Mouse (Mus musculus) gastrocnemius, postnatal 4 days (tissue): ENCODE results near the gene Mpeg1. TPM values are rescaled to one million over a fixed set of nuclear protein-coding genes. Genes with fewer than 3 reads are reported as not detected.
A peak's percentile ranks its signal among the peaks of the same experiment; 100 is the strongest.

Experiments
- DNase-seq, 2 experiments: peaks; one replicate each; pipeline ENCODE4 v3.0.0; 2021 to 2022; ENCODE audit warnings: low spot score in 2 of 2, mixed read lengths in 2 of 2
- total RNA-seq, 2 experiments: library from RNA; stranded (reverse); gene quantifications; 2 replicates each; pipeline ENCODE4 v1.2.3; 2021

The Mpeg1 gene
- total RNA-seq, 2 experiments from 2014 or later: 3.7 to 3.9 TPM

DNA sequence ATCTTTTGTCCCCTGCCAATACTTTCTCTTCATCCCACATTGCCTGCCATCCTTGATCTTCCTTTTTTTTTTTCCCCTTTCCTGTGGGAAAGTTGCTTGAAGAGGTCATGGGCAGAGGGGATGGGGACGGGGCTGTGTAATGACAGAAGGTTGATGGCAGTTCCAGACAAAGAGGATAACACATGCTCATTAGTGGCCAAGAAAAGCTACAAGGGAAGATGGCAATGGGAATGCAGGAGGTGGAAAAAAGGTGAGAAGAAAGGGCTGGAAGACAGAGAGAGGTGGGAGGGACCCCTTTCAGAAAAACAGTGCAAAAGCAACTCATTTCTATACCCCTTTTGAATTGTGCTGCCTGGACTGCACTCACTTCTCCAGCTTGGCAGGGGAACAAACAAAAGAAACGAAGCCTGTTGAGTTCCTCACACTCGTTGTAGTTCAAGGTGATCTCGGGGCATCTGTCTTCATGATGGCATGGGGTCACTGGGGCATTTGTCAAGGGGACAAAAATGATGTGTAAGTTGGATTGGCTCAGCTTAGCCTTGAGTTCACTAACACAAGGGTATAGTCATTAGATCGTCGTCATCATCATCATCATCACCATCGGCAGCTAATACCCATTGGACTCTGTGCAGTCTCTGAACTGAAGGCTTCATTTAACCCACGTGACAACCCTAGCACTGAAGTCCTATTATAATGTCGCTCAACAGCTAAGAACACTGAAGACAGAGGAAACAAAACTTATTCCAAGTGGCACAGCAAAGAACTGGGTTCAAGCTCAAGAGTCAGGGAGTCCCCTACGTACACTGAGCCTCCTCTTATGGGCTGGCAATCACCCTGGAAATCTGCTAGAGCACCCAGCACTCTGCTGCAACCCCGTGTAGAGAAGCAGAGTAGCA, 29.3 kb downstream of the Mpeg1 start:
- no peak for DNase-seq

DNA sequence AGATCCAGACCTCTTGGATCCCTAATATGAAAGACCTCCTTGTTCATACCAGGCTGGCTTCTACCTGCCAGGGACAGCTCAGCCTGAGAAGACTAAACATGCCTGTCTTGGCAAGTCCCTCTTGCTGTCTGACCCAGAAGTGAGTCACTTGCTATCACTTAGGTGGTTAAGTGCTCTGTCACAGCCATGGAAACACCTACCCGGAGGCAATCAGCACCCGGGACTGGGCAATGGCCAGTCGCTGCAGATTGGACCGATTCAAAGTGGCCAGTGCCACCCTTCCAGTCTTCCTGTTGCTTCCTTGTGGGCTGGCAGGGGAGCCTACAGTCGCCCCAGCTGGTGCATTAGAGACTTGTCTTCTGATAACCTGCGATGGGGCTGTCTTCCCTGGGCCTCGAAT, 31.1 kb downstream of the Mpeg1 start:
- no peak for DNase-seq

DNA sequence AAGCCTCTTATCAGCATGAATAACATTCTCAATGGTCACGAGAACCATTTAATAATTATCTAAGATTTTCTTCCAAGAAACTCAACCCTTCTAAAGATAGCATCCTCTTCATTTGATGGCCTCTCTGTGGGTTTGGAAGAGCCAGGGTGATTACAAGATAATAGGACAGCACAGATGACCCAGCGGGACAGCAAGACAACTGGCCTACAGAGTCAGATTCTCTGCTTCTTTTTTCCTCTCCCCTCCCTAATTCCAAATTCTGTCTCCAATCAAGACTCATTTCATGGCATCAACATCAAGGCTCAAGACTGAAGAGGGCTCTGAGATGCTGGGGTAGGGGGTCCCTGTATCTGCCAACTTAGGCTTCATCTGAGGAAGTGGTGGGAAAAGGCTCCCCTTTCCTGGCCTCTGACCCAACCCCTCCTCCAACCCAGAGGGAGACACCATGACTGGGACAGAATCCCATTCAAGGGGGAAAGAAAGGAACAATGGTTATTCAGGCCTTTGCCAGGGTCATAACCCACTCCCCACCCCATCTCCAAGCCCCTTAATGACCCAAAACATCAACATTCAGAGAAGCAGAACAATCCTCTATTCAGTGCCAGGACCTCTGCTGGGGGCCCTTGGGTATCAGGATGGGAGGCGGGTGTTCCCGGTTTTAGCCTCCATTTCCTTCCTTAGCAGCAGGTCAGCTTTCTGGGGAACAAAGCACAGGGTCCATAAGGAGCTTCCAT, 33.0 kb downstream of the Mpeg1 start:
- no peak for DNase-seq

DNA sequence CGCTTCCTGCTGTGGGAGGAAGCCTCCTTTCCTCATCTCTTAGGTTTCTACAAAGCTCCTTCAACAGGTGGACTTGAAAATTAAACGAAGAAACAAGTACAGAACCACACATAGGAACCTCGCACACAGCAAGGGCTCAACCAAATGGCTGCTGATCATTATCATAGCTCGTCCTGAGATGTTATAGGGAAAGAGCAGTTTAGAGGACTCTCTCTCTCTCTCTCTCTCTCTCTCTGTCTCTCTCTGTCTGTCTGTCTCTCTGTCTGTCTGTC, 33.5 kb downstream of the Mpeg1 start:
- DNase-seq: no peak

DNA sequence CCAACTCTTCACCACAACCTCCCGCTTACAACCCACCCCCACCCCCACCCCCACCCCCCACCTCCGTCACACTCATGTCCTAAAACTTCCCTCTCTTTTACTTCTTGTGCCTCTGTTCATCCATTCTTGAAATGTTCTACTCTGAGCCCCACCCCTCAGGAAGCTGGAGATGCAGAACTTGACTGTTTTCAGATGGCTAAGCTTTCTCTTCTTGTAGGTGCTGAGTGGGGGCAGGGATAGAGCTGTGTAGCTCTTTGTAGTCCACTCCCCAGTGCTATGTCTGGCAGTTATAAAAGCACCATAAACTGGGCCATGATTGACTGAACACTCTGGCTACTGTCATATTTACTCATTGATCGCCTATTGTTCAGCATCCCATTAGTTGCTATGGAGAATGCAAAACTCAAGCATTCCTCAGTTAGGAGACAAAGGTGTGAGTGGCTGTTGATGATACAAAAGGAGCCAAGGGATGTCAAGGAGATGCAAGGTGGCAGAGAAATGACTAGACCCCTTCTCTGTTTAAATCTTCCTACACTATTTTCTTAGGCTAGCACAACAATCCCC, 34.5 kb downstream of the Mpeg1 start:
- DNase-seq: no peak

DNA sequence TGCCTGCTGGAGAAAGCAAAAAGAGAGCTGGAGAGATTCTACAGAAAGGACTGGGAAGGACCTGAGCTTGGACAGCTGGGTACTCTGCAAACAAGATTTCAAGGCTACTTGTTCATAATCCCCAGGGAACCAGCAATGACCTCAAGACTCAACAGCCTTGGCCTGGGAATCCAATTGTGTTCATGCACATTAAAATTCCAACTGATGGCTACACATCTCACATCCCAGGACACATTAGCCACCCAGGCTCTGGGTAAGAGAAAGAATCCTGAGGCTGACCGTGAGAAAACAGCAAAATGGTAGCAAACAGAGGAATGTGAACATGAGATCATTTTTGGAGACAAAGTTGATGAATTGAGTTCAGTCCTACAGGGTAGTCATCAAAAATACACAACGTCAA, 35.7 kb downstream of the Mpeg1 start:
- no peak for DNase-seq

DNA sequence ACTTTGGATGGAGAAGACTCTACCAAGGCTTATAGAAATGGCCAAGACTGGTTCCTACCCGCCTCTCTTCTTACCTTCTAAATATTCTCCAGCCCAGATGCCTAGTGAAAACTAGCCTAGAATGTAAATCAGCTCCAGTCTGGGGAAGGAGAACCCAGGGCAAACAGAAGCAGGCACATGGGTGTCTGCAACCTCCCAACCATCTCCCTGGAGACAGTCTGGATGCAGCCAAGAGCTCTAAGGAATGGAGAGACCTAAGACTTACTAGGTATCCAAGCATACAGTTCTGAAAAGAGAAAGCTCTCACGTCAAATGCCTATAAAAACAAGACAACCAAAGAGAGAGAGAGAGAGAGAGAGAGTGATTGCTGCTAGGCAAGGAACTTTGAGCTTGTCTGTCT, 37.3 kb downstream of the Mpeg1 start:
- DNase-seq: no peak

DNA sequence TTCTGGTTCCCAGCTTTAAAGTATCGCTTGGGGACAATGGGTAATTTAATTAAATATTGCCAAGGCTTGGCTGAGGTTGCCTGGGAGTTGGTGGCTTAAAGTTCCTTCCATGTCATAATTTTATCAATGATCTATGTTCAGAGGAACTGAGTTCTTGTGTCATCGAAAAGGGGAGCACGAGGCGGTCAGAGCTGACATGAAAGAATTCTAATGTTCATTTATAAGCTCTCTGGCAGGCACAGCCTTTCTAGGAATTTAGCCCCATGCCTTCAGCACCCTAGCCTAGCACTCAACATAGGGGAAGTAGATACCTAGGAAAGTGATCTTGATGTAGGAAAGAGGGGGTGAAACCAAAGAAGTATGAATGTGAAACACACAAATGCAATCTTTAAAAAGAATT, 37.7 kb downstream of the Mpeg1 start:
- DNase-seq: no peak

DNA sequence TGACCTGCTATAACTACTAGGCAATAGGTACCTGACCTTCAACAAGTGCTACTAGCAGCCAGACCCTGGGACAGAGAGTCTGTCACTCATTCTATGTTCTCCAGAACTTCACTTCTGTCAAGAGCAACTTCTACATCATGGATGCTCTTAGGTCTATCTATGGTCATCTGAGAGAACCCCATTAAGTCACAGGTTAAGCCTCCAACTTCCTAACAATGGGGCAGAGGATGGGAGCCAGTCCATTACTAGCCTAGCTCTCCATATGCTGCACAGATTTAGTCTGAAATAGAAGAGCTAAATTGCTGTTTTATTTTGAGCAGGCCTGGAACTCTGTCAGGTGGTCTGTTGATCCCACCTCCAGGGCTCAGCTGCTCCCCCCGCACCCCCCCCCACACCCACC, 38.4 kb downstream of the Mpeg1 start:
- DNase-seq: no peak

DNA sequence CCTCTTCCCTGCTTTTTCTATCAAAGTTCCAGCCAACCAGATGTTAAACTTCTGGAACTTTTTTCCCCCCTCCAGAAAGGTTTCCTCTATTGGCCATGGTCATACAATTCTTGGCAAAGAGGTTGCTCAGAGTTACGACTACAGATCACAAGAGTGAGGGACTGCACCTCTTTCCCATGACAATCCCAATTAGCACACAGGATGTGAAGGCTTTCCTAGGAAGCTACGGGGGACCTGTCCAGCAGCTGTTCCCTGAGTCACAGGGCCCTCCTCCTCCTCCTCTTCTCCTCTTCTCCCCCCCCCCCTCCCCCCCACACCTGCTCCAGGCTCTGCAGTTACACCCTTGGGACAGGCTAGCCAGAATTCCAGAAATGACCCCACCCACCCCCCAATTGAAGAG, 38.9 kb downstream of the Mpeg1 start:
- DNase-seq: no peak

DNA sequence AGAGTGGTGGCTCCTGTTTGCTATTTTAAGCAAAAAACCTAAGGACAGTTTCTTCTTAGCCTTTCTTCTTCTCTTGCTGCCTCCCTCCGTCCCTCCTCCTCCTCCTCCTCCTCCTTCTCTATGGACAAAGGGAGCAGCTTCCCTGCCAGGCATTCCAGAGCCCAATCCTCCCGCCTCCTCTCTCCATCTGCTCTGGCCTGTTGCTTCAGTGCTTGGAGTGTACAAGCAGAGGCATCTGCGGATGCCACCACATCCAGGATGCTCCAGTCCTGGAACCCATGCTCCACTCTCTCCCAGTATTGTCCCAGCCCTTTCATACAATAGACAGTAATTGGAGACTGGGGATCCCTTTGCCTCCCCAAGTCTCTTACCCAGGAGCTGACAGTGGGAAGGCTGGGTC, 39.5 kb downstream of the Mpeg1 start:
- peak; percentile 27 to 56 for DNase-seq

DNA sequence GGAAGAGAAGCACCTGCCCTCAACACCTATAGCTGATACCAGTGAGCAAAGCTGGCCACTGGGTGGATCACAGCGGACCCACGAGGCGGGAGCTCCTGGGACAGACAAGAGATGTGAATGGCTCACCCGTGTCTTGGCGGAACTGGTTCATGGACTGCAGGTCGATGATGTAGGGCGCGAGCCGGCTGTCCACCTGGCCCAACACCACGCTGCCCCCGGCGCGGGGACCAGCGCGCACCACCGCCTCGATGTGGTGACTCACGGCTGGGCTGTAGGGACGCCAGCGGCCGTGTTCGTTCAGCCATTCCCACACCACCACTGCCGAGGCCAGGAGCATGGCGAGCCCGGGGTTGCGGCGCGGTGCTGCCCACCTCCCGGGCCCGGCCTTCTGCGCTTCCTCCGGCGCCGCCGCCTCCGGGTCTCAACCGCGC, 40.3 kb downstream of the Mpeg1 start:
- DNase-seq: peak; percentile 36 to 56

DNA sequence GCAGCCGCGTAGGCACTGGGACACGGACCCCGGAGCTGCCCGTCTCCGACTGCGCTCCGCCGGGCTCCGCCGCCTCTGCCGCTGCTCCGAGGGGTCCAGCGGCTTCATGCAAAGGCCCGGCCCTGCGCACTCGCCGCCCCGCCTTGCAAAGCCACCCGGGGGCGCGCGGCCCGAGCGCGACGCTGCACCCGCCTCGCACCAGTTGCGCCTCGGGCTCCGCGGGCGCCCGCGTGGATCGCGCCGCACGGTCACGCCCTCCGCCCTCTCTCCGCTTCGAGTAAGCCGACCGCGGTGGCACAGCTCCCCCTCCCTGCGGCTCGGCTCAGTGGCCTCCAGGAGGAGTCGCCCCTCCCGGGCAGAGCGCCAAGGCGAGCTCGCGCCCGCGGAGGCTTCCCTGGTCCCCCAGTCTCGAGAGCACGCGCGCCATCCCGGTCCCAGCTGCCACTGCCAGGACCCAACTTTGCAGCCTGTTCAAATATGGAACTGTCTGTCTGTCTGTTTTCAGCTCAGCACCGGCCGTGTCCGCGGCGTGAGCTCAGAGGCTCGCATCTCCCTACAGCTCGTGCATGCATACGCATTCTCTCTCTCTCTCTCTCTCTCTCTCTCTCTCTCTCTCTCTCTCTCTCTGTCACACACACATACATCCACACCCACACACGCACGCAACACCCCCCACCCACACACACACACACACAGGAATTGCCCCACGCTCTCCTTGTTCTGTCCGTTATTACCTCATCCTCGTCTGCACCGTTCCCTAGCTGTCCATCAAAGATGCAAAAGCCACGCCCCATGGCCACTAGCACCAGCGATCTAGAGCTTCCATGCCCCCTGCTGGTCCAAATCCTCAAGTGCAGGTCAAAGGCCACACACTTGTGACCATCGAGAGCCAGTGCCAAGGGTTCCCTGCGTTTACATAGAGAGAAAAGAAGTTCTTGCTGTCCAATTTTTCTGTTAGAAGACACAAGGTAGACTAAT, 41.1 kb downstream of the Mpeg1 start, which contains the start of gene Dtx4:
Gene Dtx4, minus strand, starts transcription at position 85 of the 978 bp plus-strand sequence.
- DNase-seq: peak; percentile 89 to 94

DNA sequence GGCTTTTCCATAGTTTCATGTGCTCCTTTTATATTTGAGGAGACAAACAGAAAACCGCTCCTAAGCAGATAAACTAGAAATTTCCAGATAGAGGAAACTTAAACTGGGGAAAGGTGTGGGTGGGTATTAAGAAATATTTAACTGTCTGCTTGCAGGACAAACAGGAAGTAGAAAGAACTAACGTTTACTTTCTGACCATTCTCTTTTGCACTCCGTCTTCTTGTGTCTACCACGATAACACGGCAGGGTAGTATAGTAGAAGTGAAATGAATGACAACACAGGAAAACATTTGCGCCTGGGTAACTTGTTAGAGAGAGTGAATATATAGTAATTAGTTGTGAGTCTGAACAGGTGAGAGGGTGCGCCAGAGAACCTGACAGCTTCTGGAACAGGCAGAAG, 42.2 kb downstream of the Mpeg1 start:
- DNase-seq: no peak

DNA sequence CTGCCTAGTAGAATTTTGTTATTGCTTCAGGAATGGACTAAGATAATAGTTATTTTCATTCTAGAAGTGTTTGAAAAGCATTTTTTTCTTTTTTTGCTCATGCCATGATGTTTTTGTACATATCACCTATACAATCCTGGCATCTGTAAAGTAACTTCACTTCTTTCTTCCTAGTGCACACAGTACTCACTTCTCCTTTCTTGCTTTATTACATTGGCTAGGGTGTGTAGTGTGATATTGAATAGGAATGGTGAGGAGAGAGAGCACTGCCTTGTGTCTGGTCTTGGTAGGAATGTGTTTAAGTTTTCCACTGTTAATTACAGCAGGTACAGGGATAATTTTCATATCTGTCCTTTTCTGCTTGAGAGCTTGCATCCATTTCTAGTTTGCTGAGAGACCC, 54.0 kb downstream of the Mpeg1 start:
- DNase-seq: no peak

Other genes starting within 250 kb of the Mpeg1 start
- gene Olfr1432, start 228.2 kb upstream of the Mpeg1 start, total RNA-seq: not detected
- gene Olfr262, start 219.1 kb upstream of the Mpeg1 start, total RNA-seq: not detected
- not detected for gene Olfr235, start 199.7 kb upstream of the Mpeg1 start, total RNA-seq
- not detected for gene Olfr1434, start 180.9 kb upstream of the Mpeg1 start, total RNA-seq
- not detected for gene Olfr1436, start 161.6 kb upstream of the Mpeg1 start, total RNA-seq
- gene Olfr1437, start 135.7 kb upstream of the Mpeg1 start, total RNA-seq: not detected
- gene Olfr1438-ps1, start 124.9 kb upstream of the Mpeg1 start, total RNA-seq: not detected
- not detected for gene Olfr1440, start 73.5 kb upstream of the Mpeg1 start, total RNA-seq
- not detected for gene Olfr1441, start 43.3 kb upstream of the Mpeg1 start, total RNA-seq
- not detected for gene Pfpl, start 32.9 kb upstream of the Mpeg1 start, total RNA-seq
- 10 to 100 TPM; 33.2 to 37.5 TPM for gene Dtx4, start 40.7 kb downstream of the Mpeg1 start, total RNA-seq
- 10 to 100 TPM; 21.3 to 21.5 TPM for gene Fam111a, start 85.0 kb downstream of the Mpeg1 start, total RNA-seq
- gene Gm4952, start 139.2 kb downstream of the Mpeg1 start, total RNA-seq: 1 to 10 TPM in 1 of 2 experiments, not detected in 1; 1.0 TPM
- not detected for gene Glyat, start 172.5 kb downstream of the Mpeg1 start, total RNA-seq
- not detected for gene Olfr1442, start 209.7 kb downstream of the Mpeg1 start, total RNA-seq
- gene Olfr1443, start 217.3 kb downstream of the Mpeg1 start, total RNA-seq: not detected
- gene Keg1, start 235.0 kb downstream of the Mpeg1 start, total RNA-seq: under 1 TPM in 1 of 2 experiments, not detected in 1; 0.49 TPM